Mouse (Mus musculus) CH12.LX (cell line): Measurements from ENCODE around the gene Mtg1. TPM values are rescaled to one million over a fixed set of nuclear protein-coding genes. Genes with fewer than 3 reads are reported as not detected.

Experiments
- DNase-seq: peaks from one replicate; pipeline ENCODE4 v3.0.0-alpha.2; 2013; ENCODE audit errors: extremely low read depth
- H3K27ac ChIP-seq: 2 replicates; pipeline ENCODE4 v1.5.1; 2012; ENCODE audit warnings: low read depth, mild to moderate bottlenecking, control low read depth, moderate library complexity; ENCODE audit not compliant: insufficient read depth
- H3K27me3 ChIP-seq: replicated peaks from 2 replicates; pipeline ENCODE3; 2012; ENCODE audit warnings: inconsistent platforms
- H3K36me3 ChIP-seq, 2 experiments: replicated peaks in 1 of 2; 2 replicates each; pipeline versions ENCODE3 to v1.6.1; 2012; ENCODE audit warnings: inconsistent platforms in 1 of 2, low read length in 1 of 2, mild to moderate bottlenecking in 1 of 2, mixed read lengths in 1 of 2, moderate library complexity in 1 of 2; ENCODE audit not compliant: control insufficient read depth in 1 of 2, insufficient read depth in 1 of 2
- H3K4me1 ChIP-seq, 2 experiments: 2 replicates each; pipeline ENCODE4 v1.6.1; 2012; ENCODE audit warnings: inconsistent platforms in 1 of 2, moderate library complexity in 1 of 2; ENCODE audit not compliant: insufficient read depth in 2 of 2, control insufficient read depth in 1 of 2
- H3K4me2 ChIP-seq: 2 replicates; pipeline ENCODE4 v1.6.1; 2012; ENCODE audit warnings: low read depth, mild to moderate bottlenecking, control low read depth; ENCODE audit not compliant: poor library complexity, insufficient read depth, severe bottlenecking
- H3K4me3 ChIP-seq, 3 experiments: fragments of 150-350 bp in 1 of 3; sonication (generic) in 1 of 3; replicated peaks in 1 of 3; 2 replicates each; pipeline versions ENCODE3 to v1.5.1; 2011 to 2012; ENCODE audit warnings: low read depth in 2 of 3, low read length in 2 of 3, mild to moderate bottlenecking in 2 of 3, moderate library complexity in 2 of 3, control low read depth in 1 of 3, improper control_type of control experiment in 1 of 3, inconsistent platforms in 1 of 3, mixed read lengths in 1 of 3; ENCODE audit not compliant: poor library complexity in 1 of 3
- H3K79me2 ChIP-seq: replicated peaks from 2 replicates; pipeline ENCODE4 v1.6.1; 2012; ENCODE audit warnings: mild to moderate bottlenecking, moderate library complexity; ENCODE audit not compliant: control insufficient read depth, poor library complexity, insufficient read depth, severe bottlenecking; ENCODE audit errors: extremely low read depth
- H3K9ac ChIP-seq: 2 replicates; pipeline ENCODE4 v1.6.1; 2012; ENCODE audit warnings: low read depth, mild to moderate bottlenecking, control low read depth, moderate library complexity; ENCODE audit not compliant: insufficient read depth
- H3K9me3 ChIP-seq: replicated peaks from 2 replicates; pipeline ENCODE3; 2012; ENCODE audit warnings: low read length, inconsistent platforms, mixed read lengths
- BHLHE40 ChIP-seq: IDR thresholded peaks from 2 replicates; pipeline ENCODE4 v1.6.1; 2011; ENCODE audit warnings: mild to moderate bottlenecking, low read depth, low read length, improper control_type of control experiment
- E2F4 ChIP-seq: IDR thresholded peaks from 2 replicates; pipeline ENCODE4 v1.6.1; 2011; ENCODE audit warnings: low read depth, low read length, improper control_type of control experiment; ENCODE audit not compliant: insufficient replicate concordance
- EP300 ChIP-seq: IDR thresholded peaks from 2 replicates; pipeline ENCODE4 v1.6.1; 2011; ENCODE audit warnings: low read length, improper control_type of control experiment
- HCFC1 ChIP-seq: IDR thresholded peaks from 2 replicates; pipeline ENCODE4 v1.6.1; 2012; ENCODE audit warnings: low read depth, mild to moderate bottlenecking, inconsistent platforms, low read length, improper control_type of control experiment
- JUN ChIP-seq: IDR thresholded peaks from 2 replicates; pipeline ENCODE4 v1.6.1; 2011; ENCODE audit warnings: low read depth, mild to moderate bottlenecking, low read length, improper control_type of control experiment, moderate library complexity; ENCODE audit not compliant: insufficient read depth
- KAT2A ChIP-seq: IDR thresholded peaks from 2 replicates; pipeline ENCODE4 v1.6.1; 2012; ENCODE audit warnings: low read length, improper control_type of control experiment, inconsistent platforms; ENCODE audit not compliant: insufficient replicate concordance
- MAZ ChIP-seq: IDR thresholded peaks from 2 replicates; pipeline ENCODE4 v1.6.1; 2012; ENCODE audit warnings: low read depth, mild to moderate bottlenecking, inconsistent platforms, low read length, improper control_type of control experiment, moderate library complexity
- NRF1 ChIP-seq: IDR thresholded peaks from 2 replicates; pipeline ENCODE4 v1.6.1; 2014; ENCODE audit warnings: low read depth, mild to moderate bottlenecking, inconsistent platforms, low read length, improper control_type of control experiment, moderate library complexity
- POLR2AphosphoS2 ChIP-seq: IDR thresholded peaks from 2 replicates; pipeline ENCODE4 v1.6.1; 2011; ENCODE audit warnings: low read depth, low read length, improper control_type of control experiment
- RAD21 ChIP-seq: IDR thresholded peaks from 2 replicates; pipeline ENCODE4 v1.6.1; 2011; ENCODE audit warnings: low read depth, mild to moderate bottlenecking, low read length, improper control_type of control experiment, moderate library complexity
- RCOR1 ChIP-seq: conservative IDR thresholded peaks from 2 replicates; pipeline ENCODE4 v1.6.1; 2012; ENCODE audit warnings: low read depth, mild to moderate bottlenecking, inconsistent platforms, low read length, improper control_type of control experiment
- SIN3A ChIP-seq: IDR thresholded peaks from 2 replicates; pipeline ENCODE4 v1.6.1; 2012; ENCODE audit warnings: low read length, improper control_type of control experiment, inconsistent platforms
- TBP ChIP-seq: conservative IDR thresholded peaks from 2 replicates; pipeline ENCODE4 v1.6.1; 2011; ENCODE audit warnings: low read depth, low read length, improper control_type of control experiment
- TCF12 ChIP-seq: IDR thresholded peaks from 2 replicates; pipeline ENCODE4 v1.6.1; 2014; ENCODE audit warnings: low read depth, mild to moderate bottlenecking, inconsistent platforms, low read length, improper control_type of control experiment
- USF1 ChIP-seq: IDR thresholded peaks from 2 replicates; pipeline ENCODE4 v1.6.1; 2014; ENCODE audit warnings: low read depth, mild to moderate bottlenecking, inconsistent platforms, low read length, improper control_type of control experiment
- USF2 ChIP-seq: conservative IDR thresholded peaks from 2 replicates; pipeline ENCODE4 v1.6.1; 2011; ENCODE audit warnings: low read depth, low read length, improper control_type of control experiment
- ZMIZ1 ChIP-seq: IDR thresholded peaks from 2 replicates; pipeline ENCODE4 v1.6.1; 2012; ENCODE audit warnings: low read depth, mild to moderate bottlenecking, inconsistent platforms, low read length, improper control_type of control experiment
- ZNF384 ChIP-seq: IDR thresholded peaks from 2 replicates; pipeline ENCODE4 v1.6.1; 2012; ENCODE audit warnings: low read depth, low read length, improper control_type of control experiment, inconsistent platforms
- dilution Hi-C: fragments of 300-500 bp; cut with MboI; formaldehyde crosslinking; loops from 2 replicates; pipeline ENCODE4 v1.14.3; 2020; ENCODE audit warnings: low sequenced_read_pairs; ENCODE audit not compliant: extremely low pct_unique_long_range_greater_than_20kb, extremely low pct_ligation_motif_present
- in situ Hi-C: fragments of 300-500 bp; cut with MboI; formaldehyde crosslinking; loops from 3 replicates; pipeline ENCODE4 v1.14.3; 2019; ENCODE audit warnings: low sequenced_read_pairs, low pct_ligation_motif_present, low pct_unique_long_range_greater_than_20kb, mixed read lengths
- polyA plus RNA-seq: library from polyadenylated mRNA; unstranded; fragments of >175 nt; gene quantifications from 2 replicates; pipeline ENCODE4 v1.2.1, GENCODE M21; 2012; ENCODE audit warnings: low read depth; ENCODE audit not compliant: insufficient read length
- total RNA-seq, 2 experiments: library from RNA; depleted of rRNA; stranded (reverse); fragments of 300-350 nt in 1 of 2; fragments of >200 nt in 1 of 2; gene quantifications; 2 replicates each; pipeline ENCODE4 v1.2.3; 2012 to 2014

The Mtg1 gene
- total and polyA plus RNA-seq, 3 experiments, result 26.6 to 39.8 (median 29.4) TPM

DNA sequence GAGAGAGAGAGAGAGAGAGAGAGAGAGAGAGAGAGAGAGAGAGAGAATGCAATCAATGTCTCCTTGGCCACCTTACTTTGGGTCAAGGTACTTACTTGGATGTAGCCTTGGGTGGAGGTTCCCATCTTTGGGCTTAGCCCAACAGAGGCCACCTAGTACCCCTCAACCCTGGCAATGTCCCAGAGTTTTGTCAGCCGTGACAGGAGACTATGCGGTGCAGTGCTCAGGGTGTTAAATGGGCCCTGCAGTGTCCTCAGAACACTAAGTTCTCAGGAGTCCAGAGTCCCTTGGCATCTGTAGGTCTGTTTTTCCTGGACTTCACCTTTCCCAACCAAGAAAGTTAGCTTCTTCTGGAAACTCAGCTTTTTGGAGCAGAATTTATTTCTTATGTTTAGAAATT lies 41.8 kb downstream of the Mtg1 start:
- H3K27ac ChIP-seq, result no peak overlapping the region
- dilution Hi-C loops, result no loop called here
- no peak overlapping the region for H3K4me3 ChIP-seq
- H3K27me3 ChIP-seq, result peaks cover 77% of the 10 kb centered on the region
- TF ChIP-seq EP300, result no peak
- TF ChIP-seq MAZ, result no peak
- TF ChIP-seq RCOR1, result no peak
- TF ChIP-seq NRF1, result no peak
- no peak for TF ChIP-seq TBP
- no peak for TF ChIP-seq E2F4
- TF ChIP-seq HCFC1, result no peak
- no peak for TF ChIP-seq USF1
- no peak for TF ChIP-seq RAD21
- no peak for TF ChIP-seq KAT2A
- no peak for TF ChIP-seq SIN3A
- no peak for TF ChIP-seq USF2
- no peak for TF ChIP-seq TCF12
- no peak for TF ChIP-seq POLR2AphosphoS2
- no peak for TF ChIP-seq BHLHE40
- no peak for TF ChIP-seq JUN
- H3K79me2 ChIP-seq, result no peaks in the 10 kb centered on the region
- H3K4me2 ChIP-seq, result no peak overlapping the region
- H3K4me1 ChIP-seq, result no peaks in the 10 kb centered on the region
- DNase-seq, result no peak
- H3K36me3 ChIP-seq, result no peaks in the 10 kb centered on the region
- H3K9me3 ChIP-seq, result no peaks in the 10 kb centered on the region
- H3K9ac ChIP-seq, result no peak overlapping the region
- in situ Hi-C loops, result loop anchor here (25.0 kb wide), 1 partner anchor 608 kb away; the partner anchor contains the start of gene Syce1

GRCm38 (mm10) chr7:140180692-140181091 lies 43.3 kb downstream of the Mtg1 start:
- Histone ChIP-seq H3K27ac (no peak overlapping the region), H3K79me2 (no peaks in the 10 kb centered on the region), H3K4me2 (no peak overlapping the region), H3K36me3 (no peaks in the 10 kb centered on the region), H3K9me3 (no peaks in the 10 kb centered on the region), H3K9ac (no peak overlapping the region), H3K4me1 (no peaks in the 10 kb centered on the region), H3K27me3 (peaks cover 79% of the 10 kb centered on the region)
- in situ Hi-C loops, result loop anchor here (25.0 kb wide), 1 partner anchor 607 kb away; the partner anchor contains the start of gene Syce1
- dilution Hi-C loops, result no loop called here
- no peak for DNase-seq
- no peak for TF ChIP-seq ZMIZ1
- peak; percentile 63 for TF ChIP-seq ZNF384
- TF ChIP-seq, all 38 proteins: peak for 1
- no peak overlapping the region for H3K4me3 ChIP-seq
